Mouse (Mus musculus): ENCODE results near the gene Msn.

DNA sequence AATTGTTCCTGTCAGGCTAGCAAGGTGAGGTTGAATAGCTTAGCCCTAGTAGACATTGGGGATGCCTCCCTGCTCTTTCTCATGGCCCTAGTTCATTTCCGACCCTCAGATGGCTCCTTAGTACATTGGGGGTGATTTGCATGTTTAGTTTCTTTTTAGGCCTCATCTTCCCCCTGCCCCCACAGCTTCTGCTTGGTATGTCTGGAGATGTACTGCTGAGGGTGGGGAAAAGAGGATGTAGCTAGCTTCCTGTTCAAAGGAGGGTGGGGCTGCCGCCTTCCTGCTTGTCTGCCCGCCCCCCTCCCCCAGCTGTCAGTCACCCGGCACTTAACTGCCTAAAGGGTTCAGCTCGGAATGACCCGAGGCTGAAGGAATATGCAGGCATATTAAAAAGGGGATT, 34.8 kb downstream of the Msn start:
- TF ChIP-seq POLR2A (IDR thresholded peaks at IDR 0.05; ENCODE audit: borderline replicate concordance, extremely low read depth, insufficient read depth, insufficient read length, poor library complexity, severe bottlenecking) (no peak), CTCF (IDR thresholded peaks at IDR 0.05; ENCODE audit: borderline replicate concordance, extremely low read depth, insufficient read depth, insufficient read length) (no peak)
